Mouse (Mus musculus): ENCODE measurements around the gene Rbfox1.

The Rbfox1 gene

DNA sequence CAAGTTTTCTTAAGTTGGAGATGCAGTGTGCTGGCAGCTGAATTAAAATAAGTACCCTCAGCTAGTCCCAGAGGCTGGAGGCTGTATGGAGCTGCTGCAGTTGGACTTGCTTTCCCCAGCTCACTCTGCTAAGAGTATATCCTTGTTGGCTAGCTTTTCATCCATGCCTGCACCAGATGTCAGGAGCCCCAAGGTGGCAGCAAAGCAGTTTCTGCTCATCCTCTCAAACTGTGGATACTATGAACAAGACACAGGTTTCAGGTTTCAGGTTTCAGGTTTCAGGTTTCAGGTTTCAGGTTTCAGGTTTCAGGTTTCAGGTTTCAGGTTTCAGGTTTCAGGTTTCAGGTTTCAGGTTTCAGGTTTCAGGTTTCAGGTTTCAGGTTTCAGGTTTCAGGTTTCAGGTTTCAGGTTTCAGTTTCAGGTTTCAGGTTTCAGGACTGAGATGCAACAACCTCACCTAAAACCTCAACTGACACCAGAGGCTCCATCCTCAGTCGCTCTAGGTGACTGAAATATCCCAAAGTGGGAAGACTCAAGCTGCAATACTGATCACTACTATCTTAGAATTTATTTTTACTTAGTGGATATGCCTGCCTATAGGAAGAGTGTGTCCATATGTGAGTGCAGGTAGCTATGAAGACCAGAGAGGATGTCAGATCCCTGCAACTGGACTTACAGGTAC is 801.1 kb downstream of the Rbfox1 start:
- DNase-seq (ENCODE audit: low read depth, low spot score), result no peak

DNA sequence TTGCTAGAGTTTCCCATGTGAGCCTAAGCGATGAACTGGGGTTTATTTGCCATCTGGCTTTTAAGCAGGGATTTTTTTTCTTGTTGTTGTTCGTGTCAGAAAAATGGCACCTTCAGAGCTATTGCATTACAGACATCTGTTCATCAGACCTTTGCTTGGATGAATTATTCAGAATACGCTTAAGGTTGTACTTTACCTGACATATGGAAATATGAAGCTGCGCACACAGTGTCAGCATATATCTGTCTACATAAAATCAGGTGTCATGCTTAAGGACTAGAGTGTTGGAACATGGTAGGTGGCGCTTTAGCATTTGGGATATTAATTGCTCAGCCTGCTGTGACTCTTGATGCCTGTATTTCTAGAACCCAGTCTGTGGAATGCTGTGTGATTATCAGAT is 819.7 kb downstream of the Rbfox1 start:
- DNase-seq (ENCODE audit: low read depth, low spot score), result peak; percentile 8

DNA sequence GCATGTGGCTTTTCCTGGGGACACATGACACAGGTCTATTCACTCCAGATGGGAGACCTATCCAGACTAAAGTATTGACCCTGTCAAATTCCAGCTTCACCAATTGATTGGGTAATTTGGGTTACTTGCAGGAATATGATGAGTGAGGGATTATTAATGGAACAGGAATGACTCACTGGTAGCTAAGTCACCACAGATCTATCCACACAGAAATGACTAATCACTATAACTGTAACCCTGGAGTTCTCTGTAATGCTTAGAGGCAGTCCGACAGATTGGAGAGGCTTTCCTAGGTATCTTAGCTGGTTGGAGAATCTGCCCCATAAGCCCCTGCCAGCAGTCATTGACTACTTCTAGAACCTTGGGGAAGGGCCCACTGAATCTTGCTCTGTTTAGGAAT is 827.2 kb downstream of the Rbfox1 start:
- no peak for DNase-seq (ENCODE audit: low read depth, low spot score)

DNA sequence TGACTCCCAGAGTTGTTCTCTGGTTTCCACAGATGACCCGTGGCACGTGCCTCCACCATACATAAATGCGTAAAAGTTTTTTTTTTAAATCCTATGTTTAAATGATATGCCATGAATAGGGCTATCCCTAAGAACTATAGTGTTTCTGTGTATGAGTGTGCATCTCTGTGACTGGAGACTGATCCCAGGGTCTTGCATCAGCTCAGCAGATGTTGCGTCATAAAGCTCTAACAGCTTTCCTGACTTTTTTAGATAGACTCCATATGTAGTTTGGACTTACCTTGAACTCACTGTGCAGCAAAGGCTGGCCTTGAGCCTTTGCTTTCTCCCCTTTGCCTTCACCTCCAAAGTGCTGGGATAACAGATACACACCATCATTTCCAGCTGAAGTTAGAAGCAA is 830.1 kb downstream of the Rbfox1 start:
- DNase-seq (ENCODE audit: low read depth, low spot score), result no peak

DNA sequence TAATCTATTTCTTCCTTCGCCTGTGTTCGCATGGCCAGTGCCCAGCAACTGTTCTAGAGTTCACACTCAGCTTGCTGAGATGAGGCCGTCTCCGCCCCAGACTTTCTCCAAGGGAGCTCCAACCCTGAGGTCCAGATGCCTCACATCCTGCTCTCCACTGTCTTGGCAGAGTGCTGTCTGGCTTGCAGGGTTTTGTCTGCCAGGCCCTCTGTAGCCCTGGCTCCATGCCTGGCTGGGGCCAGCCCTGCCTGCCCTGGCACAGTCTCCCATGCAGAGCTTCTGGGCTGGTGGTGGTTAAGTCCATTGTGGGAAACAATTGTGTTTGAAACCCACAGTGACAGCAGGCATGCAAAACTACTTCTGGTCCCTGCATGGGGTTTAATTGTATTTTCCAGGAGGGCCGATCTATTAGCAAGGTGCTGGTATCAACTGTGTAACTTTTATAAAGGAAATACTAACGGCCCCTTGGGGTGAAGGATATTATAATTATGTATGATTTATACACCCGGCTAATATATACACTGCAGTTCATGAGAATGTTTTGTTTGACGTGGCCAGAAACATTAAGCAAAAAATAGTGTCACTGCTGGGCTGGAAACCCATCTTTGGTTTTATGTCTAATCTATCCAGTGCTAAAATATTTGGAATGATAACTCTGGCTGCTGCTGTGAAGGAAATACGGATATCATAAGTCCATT is 831.2 kb downstream of the Rbfox1 start:
- DNase-seq (ENCODE audit: low read depth, low spot score), result peak; percentile 22

DNA sequence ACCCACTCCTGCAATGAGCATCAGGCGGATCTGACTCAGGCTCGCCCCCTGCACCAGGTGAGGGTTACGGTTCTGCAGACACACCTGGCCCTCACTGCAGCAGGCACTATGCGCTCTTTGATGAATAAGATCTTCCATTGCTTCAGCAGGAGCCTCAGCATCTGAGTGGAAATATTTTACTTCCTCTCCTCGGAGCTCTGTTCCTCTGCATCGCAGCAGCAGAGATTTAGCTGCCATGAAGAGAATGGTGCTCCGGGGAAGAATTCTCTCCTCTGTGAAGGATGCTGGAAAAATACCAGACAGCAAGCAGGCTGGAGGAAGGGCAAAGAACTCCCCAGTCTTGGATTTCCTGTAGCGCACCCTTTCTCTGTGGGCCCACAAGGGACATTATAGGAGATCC is 833.9 kb downstream of the Rbfox1 start:
- no peak for DNase-seq (ENCODE audit: low read depth, low spot score)

DNA sequence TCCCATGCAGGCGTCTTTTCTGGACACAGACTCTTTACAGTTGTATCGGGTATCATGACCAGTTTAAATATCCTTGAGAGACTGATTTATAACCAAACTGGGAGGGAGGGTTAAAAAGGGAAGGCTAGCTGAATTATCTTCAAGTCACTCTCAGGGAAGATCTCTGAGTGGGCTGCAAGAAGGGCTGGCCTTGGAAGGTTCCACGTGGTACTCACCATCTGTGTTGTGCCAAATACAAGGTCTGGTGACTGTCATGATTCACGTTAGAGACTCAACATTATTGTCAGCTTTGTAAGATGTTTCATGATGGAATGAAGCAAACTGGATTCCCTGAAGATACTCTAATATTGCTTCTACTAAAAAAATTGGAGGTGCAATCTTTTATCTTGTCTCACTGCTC is 847.5 kb downstream of the Rbfox1 start:
- no peak for DNase-seq (ENCODE audit: low read depth, low spot score)

DNA sequence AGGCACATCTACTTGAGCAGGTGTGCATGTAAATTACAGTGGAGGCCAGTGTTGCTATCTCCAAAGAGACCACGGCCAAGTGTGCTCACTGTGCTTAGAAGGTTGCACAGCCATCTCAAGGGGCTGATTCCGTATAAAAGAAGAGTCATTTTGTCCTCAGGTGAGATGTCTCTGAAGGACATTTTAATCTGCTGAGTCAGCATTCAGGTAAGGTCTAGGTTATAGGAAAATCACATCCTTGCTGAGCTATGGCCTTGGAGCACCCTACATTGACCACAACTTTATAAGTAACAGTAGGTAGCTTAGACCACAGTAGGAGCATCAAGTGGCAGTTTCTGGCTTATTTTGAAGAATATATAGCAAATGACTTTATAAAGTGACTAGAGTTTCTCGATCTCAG is 848.3 kb downstream of the Rbfox1 start:
- no peak for DNase-seq (ENCODE audit: low read depth, low spot score)

DNA sequence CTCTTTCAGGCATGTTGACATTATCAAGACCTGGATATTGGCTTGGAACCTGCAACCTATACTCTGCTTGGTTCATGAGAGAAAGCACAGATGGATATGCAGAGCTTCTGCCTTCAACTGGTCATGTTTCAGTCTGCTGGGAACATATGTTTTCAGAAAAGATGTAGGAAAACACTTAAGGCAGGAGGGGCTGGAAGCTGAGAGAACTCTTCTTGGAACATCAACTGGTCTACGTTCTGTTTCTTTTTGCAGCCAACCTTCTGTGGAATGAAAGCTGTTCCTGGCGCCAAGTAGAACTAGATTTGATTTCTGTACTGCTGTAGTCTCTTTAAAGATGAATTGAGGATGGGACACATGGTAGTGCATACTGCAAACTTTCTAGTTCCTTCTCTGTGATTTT is 851.4 kb downstream of the Rbfox1 start:
- peak; percentile 70 for DNase-seq (ENCODE audit: low read depth, low spot score)

DNA sequence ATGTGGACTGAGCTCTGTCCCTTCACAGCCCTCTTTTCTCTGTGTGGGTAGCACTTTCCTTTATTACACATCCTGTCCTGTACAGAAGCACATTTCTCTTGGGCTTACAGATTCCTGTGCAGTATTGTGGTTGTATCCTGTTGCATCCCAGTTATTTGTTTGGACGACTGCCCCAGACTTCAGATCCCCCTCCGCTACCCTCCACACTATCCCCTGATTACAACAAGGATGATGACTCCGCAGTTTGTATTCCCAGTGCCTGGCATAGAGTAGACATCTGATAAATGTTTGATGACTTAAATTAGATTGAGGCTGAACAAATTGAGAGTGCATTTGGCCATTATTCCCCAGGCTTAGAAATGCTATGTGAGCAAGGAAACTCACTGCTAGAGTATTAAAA is 851.8 kb downstream of the Rbfox1 start:
- no peak for DNase-seq (ENCODE audit: low read depth, low spot score)

DNA sequence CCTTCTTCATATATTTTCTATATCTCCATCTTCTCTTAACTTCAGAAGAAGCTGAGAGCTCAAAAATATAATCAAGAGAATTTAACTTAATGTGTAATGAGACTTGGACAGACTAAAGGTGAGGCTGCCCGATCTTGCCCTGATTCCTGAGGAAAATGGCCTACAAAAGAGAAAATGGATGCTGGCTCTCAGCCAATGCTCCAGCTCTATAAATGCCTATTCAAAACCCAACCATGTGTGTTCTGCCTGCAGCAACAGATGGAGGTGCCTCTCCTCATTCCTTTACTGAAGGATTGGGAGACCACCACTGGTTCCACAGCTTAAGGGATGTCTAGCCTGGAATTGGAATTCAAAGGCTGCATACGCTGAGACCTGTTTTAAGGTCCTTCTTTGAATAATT is 861.0 kb downstream of the Rbfox1 start:
- DNase-seq (ENCODE audit: low read depth, low spot score), result no peak

DNA sequence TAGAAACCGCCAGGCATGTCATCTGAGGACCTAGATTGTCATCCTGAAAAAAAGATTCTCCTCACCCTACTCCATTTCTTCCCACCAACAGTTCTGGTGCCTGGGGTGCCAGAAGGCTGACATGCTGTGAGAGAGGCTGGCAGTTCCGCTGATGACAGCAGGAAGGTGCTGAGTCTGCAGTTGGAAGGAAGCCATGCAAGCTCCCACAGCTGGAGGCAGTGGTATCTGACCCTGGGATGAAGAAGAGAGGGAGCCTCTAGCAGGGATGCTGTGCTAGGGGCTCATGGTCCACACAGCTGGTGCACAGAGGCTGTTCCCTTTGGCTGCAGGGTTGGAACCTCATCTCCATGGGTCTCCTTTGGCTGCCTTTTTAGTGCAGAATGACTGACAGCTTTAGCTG is 865.3 kb downstream of the Rbfox1 start:
- no peak for DNase-seq (ENCODE audit: low read depth, low spot score)

DNA sequence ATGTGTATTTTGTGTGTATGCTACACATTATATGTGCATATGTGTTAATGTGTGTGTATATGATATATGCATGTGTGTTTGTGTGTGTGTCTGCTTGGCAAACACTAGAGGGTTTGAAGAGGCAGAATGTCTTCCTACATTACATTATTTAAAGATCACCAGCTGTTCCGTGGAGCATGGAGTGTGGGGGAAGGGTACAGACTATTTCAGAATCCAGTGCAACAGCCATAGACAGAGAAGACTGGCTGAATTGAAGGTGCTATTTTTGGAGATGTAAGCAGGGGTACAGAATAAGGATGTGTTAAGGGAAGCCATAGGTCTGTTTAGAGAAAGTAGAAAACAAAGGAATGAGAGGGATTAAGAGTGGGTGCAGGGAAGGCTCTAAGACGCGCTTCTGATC is 869.7 kb downstream of the Rbfox1 start:
- no peak for DNase-seq (ENCODE audit: low read depth, low spot score)

DNA sequence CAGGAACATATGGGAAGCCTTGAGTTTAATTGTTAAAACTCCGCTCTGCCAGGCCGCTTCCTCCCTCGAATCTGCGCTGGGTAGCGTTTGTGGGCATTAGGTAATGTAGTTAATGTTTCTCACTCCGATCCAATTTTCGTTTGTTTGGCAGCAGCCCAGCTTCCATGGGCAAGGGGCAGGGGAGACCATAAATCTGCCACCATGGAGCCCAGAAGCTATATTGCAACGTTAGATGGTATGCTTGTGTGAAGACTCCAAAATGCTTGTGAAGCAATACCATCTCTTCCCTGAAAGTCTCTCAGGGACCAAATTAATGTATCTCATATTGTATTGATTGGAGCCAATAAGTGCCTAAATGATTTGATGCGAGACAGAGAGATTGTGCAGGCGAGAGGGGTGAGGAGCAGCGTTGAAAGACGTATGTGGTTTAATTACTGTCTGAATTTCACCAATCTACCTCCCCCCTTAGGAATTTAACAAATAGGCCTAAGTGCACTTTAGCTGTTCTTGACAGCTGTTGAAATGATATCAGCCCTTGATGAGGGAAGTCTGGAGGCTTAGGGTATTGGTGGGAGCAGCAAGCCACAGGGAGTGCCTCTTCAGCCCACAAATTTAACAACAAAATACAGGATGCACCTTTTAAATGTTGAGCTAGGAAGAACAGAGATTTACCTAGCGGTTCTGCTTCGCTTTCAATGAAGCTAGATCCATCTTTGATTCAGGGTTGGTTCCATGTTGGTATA is 884.5 kb downstream of the Rbfox1 start:
- DNase-seq (ENCODE audit: low read depth, low spot score), result no peak

DNA sequence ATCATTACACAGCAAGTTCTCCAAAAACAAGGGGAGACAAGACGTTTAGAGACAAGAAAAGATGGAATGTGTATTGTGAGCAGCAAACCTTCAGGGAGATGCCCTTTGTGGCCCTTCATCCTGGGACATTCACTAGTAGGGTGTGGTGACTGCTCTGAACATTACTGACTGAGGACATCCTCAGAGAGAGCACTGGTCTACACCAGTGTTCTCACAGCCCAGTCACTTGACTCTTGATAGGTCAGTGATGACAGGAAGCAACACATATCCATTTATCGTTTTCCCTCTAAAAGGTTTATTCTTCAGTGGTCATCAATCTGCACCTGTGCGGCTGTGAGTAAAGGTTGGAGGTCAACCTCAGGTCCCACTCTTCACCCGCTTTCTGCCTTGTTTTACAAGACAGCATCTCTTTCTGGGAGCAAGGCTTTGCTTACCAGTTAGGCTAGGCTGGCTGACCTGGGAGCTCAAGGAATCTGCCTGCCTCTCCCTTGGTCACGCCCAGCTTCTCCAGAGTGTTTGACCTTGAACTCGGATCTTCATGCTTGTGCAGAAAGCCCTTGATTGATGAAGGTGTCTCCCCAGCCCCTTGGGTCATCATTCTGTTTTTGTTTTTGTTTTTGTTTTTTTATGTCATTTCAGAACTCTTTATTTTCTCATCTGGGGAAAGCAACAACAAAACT is 892.5 kb downstream of the Rbfox1 start:
- DNase-seq (ENCODE audit: low read depth, low spot score), result no peak

DNA sequence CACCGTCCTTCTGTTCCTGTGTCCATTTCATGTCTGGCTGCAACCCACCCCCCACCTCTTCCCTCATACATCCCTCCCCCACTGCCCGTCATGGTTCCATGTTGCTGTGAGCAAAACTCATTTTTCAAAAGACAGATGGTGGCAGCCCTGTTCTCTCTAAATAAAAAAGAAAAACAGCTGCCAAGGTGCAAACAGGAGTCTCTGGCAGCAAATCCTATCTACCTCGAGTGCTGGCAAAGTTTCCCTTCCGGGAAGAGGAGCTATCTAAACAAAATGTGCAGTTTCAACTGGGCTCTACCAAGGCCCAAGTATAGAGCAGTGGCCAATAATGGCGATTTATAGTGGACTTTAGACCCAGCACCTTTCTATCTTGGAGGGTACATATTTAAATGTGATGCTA is 899.0 kb downstream of the Rbfox1 start:
- no peak for DNase-seq (ENCODE audit: low read depth, low spot score)

DNA sequence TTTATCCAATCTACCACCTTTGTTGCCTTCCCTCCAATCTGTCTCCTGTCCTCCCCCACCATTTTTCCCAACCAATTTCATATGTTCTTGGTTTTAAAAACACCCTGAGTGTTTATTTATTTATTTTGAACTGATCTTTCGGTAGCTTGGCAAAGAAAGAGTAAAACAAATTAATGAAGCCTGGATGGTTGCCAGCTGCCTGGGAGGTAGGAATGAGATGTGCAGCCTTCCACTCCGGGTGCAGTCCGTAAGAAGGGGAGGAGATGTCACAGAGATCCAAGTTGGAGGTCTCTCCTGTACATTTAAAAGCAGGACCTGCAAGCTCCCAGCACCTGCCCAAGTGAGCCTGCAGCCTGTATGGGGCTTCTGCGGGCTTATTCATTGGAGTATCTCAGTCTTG is 899.9 kb downstream of the Rbfox1 start:
- no peak for DNase-seq (ENCODE audit: low read depth, low spot score)

DNA sequence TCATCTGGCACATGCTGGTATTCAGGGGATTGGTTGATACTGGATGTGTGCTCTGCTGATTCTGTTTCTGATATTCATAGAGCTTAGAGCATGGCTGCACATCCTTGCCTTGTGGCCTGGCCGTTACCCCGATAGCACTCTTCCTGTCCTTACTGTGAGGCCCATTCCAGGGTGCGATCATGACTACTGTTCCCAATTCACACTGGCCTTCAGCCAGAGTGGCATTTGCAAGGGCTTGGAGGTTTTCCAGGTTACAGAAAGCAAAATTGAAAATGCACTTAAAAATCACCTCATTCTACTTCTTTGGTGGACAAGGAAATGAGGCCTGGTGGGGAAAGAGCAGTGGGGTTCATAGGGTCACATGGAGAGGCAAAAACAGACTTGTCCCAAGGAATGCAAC is 906.1 kb downstream of the Rbfox1 start:
- DNase-seq (ENCODE audit: low read depth, low spot score), result no peak

DNA sequence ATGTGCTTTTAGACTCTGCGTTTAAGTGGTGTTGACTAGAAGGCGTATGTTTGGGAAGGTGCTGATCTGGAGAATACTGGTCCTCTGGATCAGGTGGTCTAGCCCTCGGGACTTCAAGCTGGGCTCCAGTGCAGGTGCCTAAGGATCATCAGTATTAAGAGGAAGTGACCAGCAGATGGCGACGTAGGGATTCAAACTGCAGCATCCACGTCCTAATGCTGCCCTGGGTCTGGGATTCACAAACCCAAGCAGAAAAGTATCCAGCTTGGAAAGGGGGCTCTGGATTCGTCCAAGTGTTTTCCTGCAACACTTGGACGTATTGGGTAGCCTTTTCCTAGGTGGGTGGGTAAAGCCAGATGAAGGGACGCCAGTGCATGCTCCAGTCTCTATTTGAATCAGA is 906.5 kb downstream of the Rbfox1 start:
- DNase-seq (ENCODE audit: low read depth, low spot score), result peak; percentile 37

DNA sequence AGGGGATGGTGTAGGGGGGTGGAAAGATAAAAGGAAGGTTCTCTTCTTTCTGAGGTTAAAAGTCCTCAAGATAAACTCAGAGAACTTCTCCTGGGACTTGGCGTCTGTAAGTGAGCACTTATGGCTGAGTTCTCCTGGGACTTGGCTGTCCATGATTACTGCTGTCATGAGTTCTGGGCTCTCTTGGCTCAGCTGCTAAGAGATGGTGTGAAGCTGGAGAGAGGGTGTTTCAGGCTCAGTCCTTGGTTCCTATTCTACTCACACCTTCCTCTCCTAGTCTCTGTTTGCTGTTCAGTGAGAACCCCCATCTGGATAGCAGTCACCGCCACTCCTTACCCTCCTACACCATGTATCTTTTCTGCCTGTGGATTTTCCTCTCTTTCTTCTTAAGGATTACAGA is 921.1 kb downstream of the Rbfox1 start:
- DNase-seq (ENCODE audit: low read depth, low spot score), result no peak

DNA sequence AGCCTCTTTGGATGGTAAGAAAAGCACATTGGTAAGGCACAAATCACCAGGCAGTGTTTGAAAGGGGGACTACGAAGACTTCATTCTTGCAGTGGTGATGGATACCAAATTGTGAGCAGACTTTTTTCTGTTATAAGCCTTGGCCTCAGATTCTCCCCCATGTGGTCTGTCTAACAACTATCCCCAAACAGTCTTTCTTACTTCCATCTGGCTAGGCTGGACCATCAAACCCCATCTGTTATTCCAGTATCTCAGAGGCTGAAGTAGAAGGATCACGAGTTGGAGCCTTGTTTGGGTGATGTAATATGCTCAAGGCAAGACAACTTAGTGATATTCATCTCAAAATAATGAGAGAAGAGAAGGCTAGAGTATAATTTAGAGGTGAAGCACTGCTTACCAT is 922.7 kb downstream of the Rbfox1 start:
- DNase-seq (ENCODE audit: low read depth, low spot score), result peak; percentile 14

DNA sequence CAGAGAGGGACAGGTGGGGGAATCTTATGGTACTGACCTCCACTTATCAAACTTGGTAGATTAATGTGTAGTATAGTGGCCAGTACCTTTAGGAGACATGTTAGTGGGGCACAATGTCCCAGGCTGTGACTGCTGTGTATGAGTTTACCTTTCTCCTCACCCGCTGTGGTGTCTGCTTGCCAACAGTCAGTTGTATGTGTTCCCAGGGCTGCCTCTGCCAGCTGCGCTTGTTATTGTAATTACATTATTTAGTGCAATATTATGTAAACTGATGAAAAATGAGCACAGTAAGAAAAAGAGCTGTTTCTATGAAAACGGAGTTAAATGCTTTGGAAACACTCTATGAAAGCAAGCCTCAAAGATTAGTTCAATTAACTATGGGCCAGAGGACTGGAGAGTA is 928.7 kb downstream of the Rbfox1 start:
- DNase-seq (ENCODE audit: low read depth, low spot score), result no peak
